Mouse (Mus musculus) limb, embryonic 10.5 days (tissue): ENCODE measurements around the gene Moap1. TPM values are rescaled to one million over a fixed set of nuclear protein-coding genes. Genes with fewer than 3 reads are reported as not detected.

Experiments
- DNase-seq: peaks from one replicate; pipeline ENCODE4 v3.0.0-alpha.2; 2017; ENCODE audit warnings: low spot score
- H3K27ac ChIP-seq: fragments of 300-500 bp; sonication (generic); 2 replicates; pipeline ENCODE4 v1.5.1; 2016; ENCODE audit warnings: mild to moderate bottlenecking
- H3K27me3 ChIP-seq: fragments of 300-500 bp; sonication (generic); 2 replicates; pipeline ENCODE4 v1.6.1; 2016; ENCODE audit warnings: low read depth, mild to moderate bottlenecking; ENCODE audit not compliant: poor library complexity, severe bottlenecking
- H3K36me3 ChIP-seq: fragments of 300-500 bp; sonication (generic); 2 replicates; pipeline ENCODE4 v1.6.1; 2016; ENCODE audit warnings: mild to moderate bottlenecking, moderate library complexity
- H3K4me1 ChIP-seq: fragments of 300-500 bp; sonication (generic); 2 replicates; pipeline ENCODE4 v1.6.1; 2016
- H3K4me3 ChIP-seq: fragments of 300-500 bp; sonication (generic); 2 replicates; pipeline ENCODE4 v1.5.1; 2016; ENCODE audit warnings: mild to moderate bottlenecking, moderate library complexity
- H3K9me3 ChIP-seq: fragments of 300-500 bp; sonication (generic); replicated peaks from 2 replicates; pipeline ENCODE4 v1.6.1; 2016; ENCODE audit warnings: mild to moderate bottlenecking
- WGBS: fragments of 180-500 bp; shearing (Covaris S2); methylation state at CpG from one replicate; pipeline ENCODE4 v1.1.7; 2016; 5-methylcytosine and 5-hydroxymethylcytosine counted together
- polyA plus RNA-seq: library from polyadenylated mRNA; unstranded; fragments of >200 nt; fragmentation: Nextera tagmentation; extraction: Ambion mirVana; gene quantifications from 2 replicates; pipeline ENCODE4 v1.2.1, GENCODE M21; 2016

Gene Moap1
- polyA plus RNA-seq, 1 experiment from 2014 or later = 38.8 TPM

- H3K27ac ChIP-seq = no peak overlapping the region
- DNase-seq = no peak
- WGBS = 86% methylated on average over 5 of the region's 5 CpGs
- no peaks in the 10 kb centered on the region for H3K36me3 ChIP-seq
- H3K4me1 ChIP-seq = peaks cover 80% of the 10 kb centered on the region
- H3K9me3 ChIP-seq = no peaks in the 10 kb centered on the region
- H3K4me3 ChIP-seq = no peak overlapping the region
- peaks cover 14% of the 10 kb centered on the region; the same call in 1 of the 2 replicates for H3K27me3 ChIP-seq
These were observed 41.7 kb downstream of the Moap1 start for GRCm38 (mm10) chr12:102701691-102702207.

GRCm38 (mm10) chr12:102700453-102700852 lies 43.0 kb downstream of the Moap1 start:
- Histone ChIP-seq H3K27me3 (0 out of 2 replicates have a peak, but pooled peaks cover 11% of the 10 kb centered on the region), H3K4me3 (no peak overlapping the region), H3K36me3 (no peaks in the 10 kb centered on the region), H3K4me1 (peaks cover 83% of the 10 kb centered on the region), H3K9me3 (no peaks in the 10 kb centered on the region), H3K27ac (0 out of 2 replicates have a peak overlapping the region, but pooled peaks have one; percentile 79)
- no peak for DNase-seq
- 59% methylated on average over 12 of the region's 12 CpGs for WGBS

- H3K4me3 ChIP-seq = no peak overlapping the region
- H3K9me3 ChIP-seq = no peaks in the 10 kb centered on the region
- WGBS = 36% methylated on average over 1 of the region's 1 CpGs
- H3K36me3 ChIP-seq = no peaks in the 10 kb centered on the region
- peak overlapping the region; percentile 79; the same call in 1 of the 2 replicates for H3K27ac ChIP-seq
- H3K27me3 ChIP-seq = 0 out of 2 replicates have a peak, but pooled peaks cover 9% of the 10 kb centered on the region
- peaks cover 78% of the 10 kb centered on the region for H3K4me1 ChIP-seq
- DNase-seq = no peak
These were observed 44.3 kb downstream of the Moap1 start for GRCm38 (mm10) chr12:102699156-102699555.

GRCm38 (mm10) chr12:102698089-102698684 lies 45.3 kb downstream of the Moap1 start:
- 25% methylated on average over 1 of the region's 1 CpGs for WGBS
- Histone ChIP-seq H3K4me1 (peaks cover 68% of the 10 kb centered on the region), H3K27me3 (0 out of 2 replicates have a peak, but pooled peaks cover under 1% of the 10 kb centered on the region), H3K9me3 (no peaks in the 10 kb centered on the region), H3K36me3 (no peaks in the 10 kb centered on the region), H3K27ac (peak overlapping the region; percentile 79), H3K4me3 (no peak overlapping the region)
- DNase-seq = no peak

GRCm38 (mm10) chr12:102697381-102697780 lies 46.1 kb downstream of the Moap1 start:
- DNase-seq = no peak
- Histone ChIP-seq H3K9me3 (no peaks in the 10 kb centered on the region), H3K4me3 (no peak overlapping the region), H3K27me3 (no peaks in the 10 kb centered on the region), H3K36me3 (no peaks in the 10 kb centered on the region), H3K4me1 (peaks cover 60% of the 10 kb centered on the region), H3K27ac (peak overlapping the region; percentile 79)
- 78% methylated on average over 7 of the region's 7 CpGs for WGBS

- Histone ChIP-seq H3K9me3 (no peaks in the 10 kb centered on the region), H3K27ac (peak overlapping the region; percentile 79), H3K4me1 (peaks cover 55% of the 10 kb centered on the region), H3K27me3 (no peaks in the 10 kb centered on the region), H3K4me3 (no peak overlapping the region), H3K36me3 (no peaks in the 10 kb centered on the region)
- 90% methylated on average over 14 of the region's 14 CpGs for WGBS
- DNase-seq = no peak
These were observed 46.7 kb downstream of the Moap1 start for GRCm38 (mm10) chr12:102696635-102697354.

GRCm38 (mm10) chr12:102695369-102696239 lies 47.9 kb downstream of the Moap1 start:
- Histone ChIP-seq H3K27ac (no peak overlapping the region), H3K4me1 (peaks cover 58% of the 10 kb centered on the region)
- WGBS = 74% methylated on average over 18 of the region's 18 CpGs

More at GRCm38 (mm10) chr12:102695369-102696239, 47.9 kb downstream of the Moap1 start:
- no peak for DNase-seq
- no peaks in the 10 kb centered on the region for H3K27me3 ChIP-seq
- H3K4me3 ChIP-seq = no peak overlapping the region
- H3K36me3 ChIP-seq = no peaks in the 10 kb centered on the region
- H3K9me3 ChIP-seq = no peaks in the 10 kb centered on the region

Other genes with a start within 250 kb of the Moap1 start
- gene Chga, start 188.7 kb downstream of the Moap1 start, polyA plus RNA-seq = 0.15 and 0.23 TPM in 2 replicates
- gene Itpk1, start 38.7 kb downstream of the Moap1 start, polyA plus RNA-seq = 9.7 and 11.0 TPM in 2 replicates
- gene Tmem251, start 101 bp upstream of the Moap1 start, polyA plus RNA-seq = 11.7 TPM in 2 replicates
- gene Gm28051, start 14.1 kb upstream of the Moap1 start, polyA plus RNA-seq = not detected in 2 replicates
- gene Gon7, start 14.1 kb upstream of the Moap1 start, polyA plus RNA-seq = 46.1 and 52.2 TPM in 2 replicates
- 55.8 and 56.5 TPM in 2 replicates for gene Ubr7, start 14.3 kb upstream of the Moap1 start, polyA plus RNA-seq
- gene Gm20604, start 15.0 kb upstream of the Moap1 start, polyA plus RNA-seq = 29.5 and 33.8 TPM in 2 replicates
- gene Btbd7, start 134.8 kb upstream of the Moap1 start, polyA plus RNA-seq = 14.4 and 18.2 TPM in 2 replicates
- not detected in 2 replicates for gene Cox8c, start 155.7 kb upstream of the Moap1 start, polyA plus RNA-seq
- gene Unc79, start 205.2 kb upstream of the Moap1 start, polyA plus RNA-seq = 0.05 TPM in 2 replicates